Mouse (Mus musculus) mouse embryonic stem cell (cell line): ENCODE results near the gene Crybg1.

Experiments
- in situ Hi-C, 2 experiments: fragments of 300-500 bp; cut with MboI; formaldehyde crosslinking; loops; 1 replicate in 1 of 2; 3 replicates in 1 of 2; pipeline ENCODE4 v1.14.3; 2019 to 2020; ENCODE audit warnings: low sequenced_read_pairs in 2 of 2, low pct_unique_long_range_greater_than_20kb in 1 of 2, mixed read lengths in 1 of 2; ENCODE audit not compliant: unreplicated experiment in 1 of 2

Gene Crybg1

GRCm38 (mm10) chr10:44112005-44112675 is 36.5 kb downstream of the Crybg1 start:
- in situ Hi-C loops = no loop called here

GRCm38 (mm10) chr10:44111168-44111567 is 37.5 kb downstream of the Crybg1 start:
- in situ Hi-C loops = no loop called here

- in situ Hi-C loops = no loop called here
These were observed 38.2 kb downstream of the Crybg1 start for GRCm38 (mm10) chr10:44110460-44110859.

DNA sequence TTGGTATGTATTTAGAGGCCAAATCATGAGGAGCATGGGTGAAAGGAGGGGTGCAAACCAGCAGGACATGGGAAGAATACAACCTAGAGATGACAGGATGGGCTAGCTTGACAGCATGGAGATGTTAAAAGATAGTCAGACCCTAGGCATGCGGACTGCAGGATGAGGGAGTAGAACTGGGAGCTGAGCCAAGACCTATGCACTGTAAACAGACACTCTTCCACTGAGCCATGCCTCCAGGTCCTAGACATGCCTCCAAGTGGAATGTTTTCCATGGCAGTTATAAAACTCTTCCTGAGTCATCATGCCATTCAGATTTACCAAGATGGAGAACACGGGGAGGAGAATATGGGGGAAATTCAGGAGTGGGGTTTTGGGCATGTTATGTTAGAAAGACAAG is 53.9 kb downstream of the Crybg1 start:
- in situ Hi-C loops = no loop called here

DNA sequence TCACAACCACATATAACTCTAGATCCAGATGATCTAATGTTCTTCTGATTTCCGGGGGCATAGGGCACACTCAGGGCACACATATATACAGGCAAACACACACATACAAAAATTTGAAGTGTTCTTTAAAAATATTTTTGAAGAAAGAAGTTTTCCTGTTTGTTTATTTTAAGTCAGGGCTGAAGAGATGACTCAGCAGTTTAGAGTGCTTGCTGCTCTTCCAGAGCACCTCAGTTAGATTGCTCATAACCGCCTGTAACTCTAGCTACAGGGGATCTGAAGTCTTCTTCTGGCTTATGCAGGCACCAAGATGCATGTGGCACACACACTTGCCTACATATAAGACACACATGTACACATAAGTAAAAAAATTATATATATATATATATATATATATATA is 56.9 kb downstream of the Crybg1 start:
- in situ Hi-C loops = no loop called here

DNA sequence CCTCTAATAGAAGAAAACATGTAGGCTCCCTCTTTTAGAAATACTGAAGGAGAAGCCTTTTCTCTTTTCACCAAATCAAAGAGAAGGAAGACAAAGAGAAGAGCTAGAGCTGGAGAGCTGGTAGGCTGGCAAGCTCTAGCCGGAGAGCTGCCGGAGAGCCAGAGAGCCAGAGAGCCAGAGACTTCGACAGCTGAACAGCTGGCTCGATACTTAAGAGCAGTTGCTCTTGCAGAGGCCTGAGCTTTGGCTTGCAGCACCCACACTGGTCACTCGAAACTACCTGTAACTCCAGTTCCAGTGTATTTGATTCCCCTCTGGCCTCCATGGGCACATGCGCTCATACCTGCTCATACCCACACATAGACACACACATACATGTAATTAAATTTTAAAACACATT is 68.3 kb downstream of the Crybg1 start:
- in situ Hi-C loops = no loop called here

DNA sequence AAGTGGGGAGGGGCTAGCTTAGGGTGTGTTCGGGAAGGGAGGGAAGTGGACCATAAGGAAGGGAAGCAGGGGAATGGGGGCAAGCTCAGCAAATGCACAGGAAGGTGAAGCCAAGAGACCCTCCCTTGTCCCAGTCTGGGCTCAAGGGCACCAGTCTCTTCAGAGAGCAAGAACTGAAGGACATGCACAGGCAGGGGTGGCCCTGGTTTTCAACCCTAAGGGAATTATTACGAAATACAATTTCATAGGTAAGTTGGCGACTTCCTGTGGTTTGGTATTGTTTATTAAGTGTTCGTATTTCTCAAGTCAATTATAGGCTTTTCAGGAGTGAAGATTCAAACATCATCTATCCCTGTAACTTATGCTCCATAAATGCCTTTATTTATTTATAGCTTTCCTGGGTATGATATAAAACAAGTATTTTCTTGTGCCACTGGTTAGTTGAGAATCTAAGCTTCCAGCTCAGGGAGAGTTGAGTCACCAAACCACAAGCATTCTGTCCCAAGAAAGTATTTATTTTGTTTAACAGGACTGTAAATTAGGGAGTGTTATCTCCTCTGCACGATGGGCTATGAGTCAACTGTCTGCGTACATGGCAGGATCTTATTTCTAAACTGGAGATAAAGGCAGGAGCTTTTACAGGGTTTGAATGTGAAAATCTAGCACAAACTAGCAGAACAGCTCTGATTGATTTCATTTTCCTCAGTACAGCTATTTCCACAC is 69.7 kb downstream of the Crybg1 start:
- in situ Hi-C loops = no loop called here

- in situ Hi-C loops = loop anchor here in 1 of 2 experiments (25.0 kb wide), 1 partner anchor 484 kb away; the partner anchor contains the start of gene Cd24a
These were observed 77.6 kb downstream of the Crybg1 start for GRCm38 (mm10) chr10:44071095-44071494.

DNA sequence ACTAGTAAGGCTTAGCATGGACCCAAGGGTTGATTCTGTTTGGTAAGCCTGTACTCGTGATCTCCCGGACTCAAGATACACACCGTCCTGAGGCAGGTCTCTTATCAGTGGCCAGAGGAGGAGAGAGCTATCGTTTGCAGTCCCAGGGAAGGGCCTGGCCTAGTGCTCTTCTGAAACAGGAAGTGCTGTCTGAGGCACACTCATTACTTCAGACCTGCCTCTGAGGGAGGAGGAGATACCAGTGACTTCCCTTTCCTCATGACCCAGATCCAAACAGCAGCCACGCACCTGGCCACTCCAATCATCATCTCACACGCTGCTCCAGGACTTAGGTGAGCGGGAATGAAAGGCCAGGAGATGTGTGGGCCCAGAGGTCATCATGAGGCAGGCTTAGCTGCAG is 79.5 kb downstream of the Crybg1 start:
- in situ Hi-C loops = loop anchor here (5.0 to 25.0 kb wide), 2 partner anchors 112 to 482 kb away; partner anchors contain the start of gene Cd24a (in 1 of the 2)

- in situ Hi-C loops = loop anchor here (5.0 to 25.0 kb wide), 2 partner anchors 109 to 479 kb away; partner anchors contain the start of gene Cd24a (in 1 of the 2)
These were observed 82.7 kb downstream of the Crybg1 start for GRCm38 (mm10) chr10:44065848-44066360.

GRCm38 (mm10) chr10:44062981-44063380 is 85.7 kb downstream of the Crybg1 start:
- in situ Hi-C loops = loop anchor here in 1 of 2 experiments (25.0 kb wide), 1 partner anchor 476 kb away; the partner anchor contains the start of gene Cd24a

DNA sequence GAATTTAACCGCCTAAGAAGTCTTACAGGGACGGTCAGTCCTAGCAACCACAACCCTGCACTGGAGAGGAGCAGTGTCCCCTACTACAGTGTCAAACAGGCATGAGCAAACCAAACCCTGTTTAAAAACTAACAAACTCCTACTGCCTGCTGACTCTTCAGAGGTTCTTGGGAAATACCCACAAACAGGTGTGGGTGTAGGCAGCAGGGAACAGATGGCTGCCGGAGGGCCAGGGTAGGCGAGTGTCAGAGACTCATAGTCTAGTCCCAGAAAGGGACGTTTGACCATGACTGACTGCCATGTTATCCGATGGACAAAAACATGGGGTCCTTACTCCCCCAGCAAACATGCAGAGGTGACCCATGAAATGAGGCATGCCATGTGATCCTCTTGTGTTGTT is 97.7 kb downstream of the Crybg1 start:
- in situ Hi-C loops = loop anchor here in 1 of 2 experiments (25.0 kb wide), 1 partner anchor 464 kb away; the partner anchor contains the start of gene Cd24a

GRCm38 (mm10) chr10:44044727-44045126 is 103.9 kb downstream of the Crybg1 start:
- in situ Hi-C loops = no loop called here

GRCm38 (mm10) chr10:44043630-44044029 is 105.0 kb downstream of the Crybg1 start:
- in situ Hi-C loops = no loop called here

GRCm38 (mm10) chr10:44039185-44039584 is 109.5 kb downstream of the Crybg1 start:
- in situ Hi-C loops = no loop called here

- in situ Hi-C loops = no loop called here
These were observed 110.6 kb downstream of the Crybg1 start for GRCm38 (mm10) chr10:44037918-44038544.

DNA sequence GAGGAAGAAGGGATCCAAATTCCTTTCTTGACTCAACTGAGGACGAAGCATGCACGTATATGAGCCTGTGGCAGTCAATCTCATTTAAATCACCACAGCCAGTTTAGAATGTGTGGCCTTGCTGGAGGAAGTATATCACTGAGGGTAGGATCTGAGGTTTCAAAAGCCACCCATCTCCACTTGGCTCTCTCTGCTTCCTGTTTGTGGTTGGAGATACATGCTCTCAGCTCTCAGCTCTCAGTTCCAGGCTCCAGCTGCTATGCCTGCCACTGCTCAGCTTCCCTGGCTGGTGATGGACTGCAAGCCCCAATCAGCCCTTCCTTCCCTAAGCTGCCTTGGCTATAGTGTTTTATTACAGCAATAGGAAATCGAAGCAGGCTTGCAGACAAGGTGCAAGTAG is 119.1 kb downstream of the Crybg1 start:
- in situ Hi-C loops = no loop called here

DNA sequence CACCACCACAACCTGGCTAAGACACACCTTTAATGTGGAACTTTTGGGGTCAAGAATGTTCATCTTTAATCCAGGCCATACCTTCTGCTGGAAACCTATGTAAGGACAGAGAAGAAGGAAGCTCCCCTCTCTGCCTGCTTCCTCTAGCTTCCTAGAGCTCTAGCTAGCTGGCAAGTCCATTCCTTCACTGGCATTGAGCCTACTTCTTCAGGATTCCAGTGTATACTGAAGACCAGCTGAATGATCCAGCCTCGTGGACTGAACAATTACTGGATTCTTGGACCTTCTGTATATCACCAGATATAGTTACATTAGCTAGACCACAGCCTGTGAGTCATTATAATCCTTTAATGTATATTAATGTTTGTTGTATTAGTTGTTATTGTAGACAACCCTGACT is 121.4 kb downstream of the Crybg1 start:
- in situ Hi-C loops = no loop called here

GRCm38 (mm10) chr10:44026105-44026504 is 122.5 kb downstream of the Crybg1 start:
- in situ Hi-C loops = no loop called here
